Mouse (Mus musculus) T-helper 1 cell (primary cell): Measurements from ENCODE around the gene Ttc27.

Experiments
- in situ Hi-C: fragments of 300-600 bp; cut with MboI, MseI; formaldehyde crosslinking; loops from one replicate; pipeline ENCODE4 v1.15.1; 2025; ENCODE audit warnings: high pct_unique_total_duplicates

Gene Ttc27

DNA sequence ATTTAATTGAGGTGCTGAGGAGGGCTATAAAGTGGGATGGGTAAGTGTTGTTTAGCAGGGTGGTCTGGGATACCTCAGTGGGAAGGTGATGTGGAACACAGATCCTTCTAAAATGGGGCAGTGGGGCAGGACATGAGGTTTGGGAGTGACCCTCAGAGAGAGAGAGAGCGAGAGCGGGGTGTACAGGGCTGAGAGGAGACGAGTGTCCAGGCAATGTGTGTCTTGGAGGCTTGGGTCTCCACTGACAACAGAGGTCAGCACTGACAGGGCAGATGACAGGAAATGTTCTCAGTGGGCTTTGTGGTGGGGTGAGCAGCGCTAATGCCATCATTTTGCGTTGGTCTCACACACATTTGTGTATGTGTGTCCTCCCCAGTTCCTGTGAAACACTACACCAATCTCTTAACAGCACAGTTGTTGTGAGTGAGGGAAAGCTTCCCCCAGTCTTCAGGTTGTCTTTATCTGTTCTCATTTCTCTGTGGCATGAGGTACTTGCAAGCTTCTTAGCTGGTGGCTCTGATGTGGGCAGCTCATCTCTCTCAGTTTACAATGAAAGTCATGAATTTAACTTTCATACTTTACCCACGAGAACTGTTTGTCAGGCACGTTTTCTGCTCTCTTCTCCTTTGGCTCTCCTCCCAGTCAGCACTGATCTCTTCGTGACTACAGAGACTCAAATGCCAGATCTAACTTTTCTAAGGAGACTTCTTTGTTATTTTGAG is 35.5 kb downstream of the Ttc27 start:
- in situ Hi-C loops = no loop called here

DNA sequence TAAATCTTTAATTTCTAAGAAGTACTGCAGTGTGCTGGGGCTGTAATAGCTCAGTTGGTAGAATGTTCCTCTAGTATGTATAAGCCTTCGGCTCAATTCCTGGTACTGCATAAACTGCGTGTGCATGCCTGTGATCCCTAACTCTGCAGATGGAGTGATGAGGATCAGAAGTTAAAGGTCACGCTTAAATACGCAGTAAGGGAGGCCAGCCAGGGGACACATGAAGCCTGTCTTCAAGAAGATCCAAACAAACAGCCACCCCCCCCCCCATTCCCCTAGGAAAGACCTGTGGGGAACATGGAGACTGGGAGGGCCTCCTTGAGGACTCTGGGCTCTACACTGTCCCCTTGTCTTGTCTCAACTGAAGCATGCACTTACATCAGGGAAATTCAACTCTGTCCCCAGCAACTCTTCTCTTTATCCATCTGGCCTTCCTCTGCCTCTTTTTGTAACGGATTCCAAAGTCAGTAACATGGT is 36.1 kb downstream of the Ttc27 start:
- in situ Hi-C loops = no loop called here

DNA sequence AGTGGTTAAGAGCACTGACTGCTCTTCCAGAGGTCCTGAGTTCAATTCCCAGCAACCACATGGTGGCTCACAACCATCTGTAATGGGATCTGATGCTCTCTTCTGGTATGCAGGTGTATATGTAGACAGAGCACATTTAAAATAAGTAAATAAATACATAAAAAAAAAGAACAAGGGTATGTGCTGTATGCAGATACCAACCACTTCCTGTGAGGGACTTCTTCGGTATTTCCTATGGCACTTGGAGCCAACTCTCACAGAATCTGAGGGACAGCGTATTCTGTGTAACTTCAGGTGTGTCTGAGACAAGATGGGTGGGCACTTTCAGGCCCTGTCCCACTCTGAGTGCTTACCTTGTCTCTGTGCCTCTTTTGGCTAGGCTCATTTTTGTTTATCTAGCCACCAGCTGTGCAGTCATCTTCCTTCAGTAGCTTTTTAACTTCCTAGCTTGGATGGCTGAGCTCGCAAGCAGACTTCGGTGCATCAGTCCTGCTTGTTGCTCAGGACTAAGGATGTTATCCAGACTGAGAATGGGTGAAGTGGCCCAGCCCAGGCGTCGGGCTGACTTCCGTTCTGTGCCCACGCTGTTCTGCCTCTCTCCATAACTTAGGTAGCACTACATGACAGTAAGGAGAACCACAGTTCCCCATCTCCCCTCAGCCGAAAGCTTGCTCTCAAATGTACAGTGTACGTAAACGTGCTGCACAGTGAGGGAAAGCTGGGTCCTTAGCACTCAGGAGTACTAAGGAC is 37.0 kb downstream of the Ttc27 start:
- in situ Hi-C loops = no loop called here

DNA sequence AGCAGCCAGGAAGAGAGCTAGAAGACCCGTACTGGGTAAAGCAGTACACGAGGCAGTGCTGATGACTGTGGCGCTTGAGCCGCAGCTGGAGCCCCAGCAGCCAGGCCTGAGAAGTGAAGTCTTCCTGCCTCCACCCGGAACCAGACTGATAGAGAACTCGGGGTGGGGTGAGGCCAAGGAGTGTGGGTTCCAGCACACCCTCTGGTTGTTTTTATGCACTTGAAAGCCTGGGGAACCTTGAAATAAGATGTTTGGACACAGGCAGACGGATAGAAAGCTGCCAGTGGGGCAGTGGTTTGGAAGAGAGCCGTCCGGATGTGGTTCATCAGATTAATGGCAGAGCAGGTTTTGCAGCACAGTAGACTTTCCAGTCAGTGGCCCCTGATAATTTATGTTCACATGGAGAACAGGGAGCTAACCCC is 51.9 kb downstream of the Ttc27 start:
- in situ Hi-C loops = no loop called here

DNA sequence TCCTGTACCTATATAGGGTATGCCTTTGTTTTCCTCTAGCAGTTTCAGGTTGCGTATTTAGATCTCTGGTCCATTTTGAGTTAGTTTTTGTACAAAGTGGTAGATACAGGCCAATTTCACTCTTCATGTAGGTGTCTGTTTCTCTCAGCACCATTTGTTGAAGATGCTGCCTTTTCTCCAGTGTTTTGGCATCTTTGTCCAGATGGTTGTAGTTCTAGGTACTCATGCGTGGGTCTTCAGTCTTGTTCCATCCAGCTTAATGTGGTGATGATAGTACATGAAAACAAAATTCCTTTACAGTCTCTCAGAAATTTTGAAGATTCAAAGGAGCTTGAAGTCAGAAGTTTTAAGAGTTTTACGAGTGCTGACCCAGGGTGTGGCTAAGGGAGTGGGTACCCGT is 54.8 kb downstream of the Ttc27 start:
- in situ Hi-C loops = no loop called here

DNA sequence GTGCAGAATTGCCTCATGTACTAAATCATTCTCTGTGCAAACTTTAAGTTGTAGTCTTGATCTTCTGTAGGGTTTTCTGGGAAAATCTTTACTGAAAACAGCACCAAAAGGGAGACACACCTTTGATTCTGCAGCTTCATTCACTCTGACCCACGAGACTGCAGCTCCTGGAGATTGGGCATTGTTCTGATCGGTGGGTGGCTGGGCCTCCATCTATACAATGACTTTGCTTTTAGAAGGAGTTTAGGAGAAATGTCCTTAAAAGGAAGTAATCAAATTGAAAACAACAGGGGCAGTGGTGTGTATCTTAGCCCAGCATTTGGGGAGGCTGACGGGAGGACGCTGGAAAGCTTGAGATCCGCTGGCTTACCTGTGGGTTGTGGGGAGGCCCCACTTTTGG is 56.0 kb downstream of the Ttc27 start:
- in situ Hi-C loops = no loop called here

DNA sequence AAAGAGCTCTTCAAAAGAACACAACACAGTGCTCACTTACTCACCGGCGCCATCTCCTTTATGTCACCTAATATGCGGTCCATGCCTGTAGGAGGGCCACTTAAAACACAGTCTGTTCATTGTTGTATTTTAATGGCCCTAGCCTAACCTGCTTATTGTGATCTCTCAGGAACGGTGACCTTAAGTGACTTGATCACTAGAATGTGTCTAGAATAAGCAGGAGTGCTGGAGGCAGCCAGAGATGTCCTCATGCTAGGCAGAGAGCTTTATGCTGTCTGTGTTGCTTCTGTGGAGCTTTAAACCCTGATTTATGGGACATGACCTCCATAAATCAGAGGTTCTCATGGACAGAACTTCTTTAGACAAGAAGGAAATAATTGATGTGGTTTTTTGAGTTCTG is 62.6 kb downstream of the Ttc27 start:
- in situ Hi-C loops = no loop called here

DNA sequence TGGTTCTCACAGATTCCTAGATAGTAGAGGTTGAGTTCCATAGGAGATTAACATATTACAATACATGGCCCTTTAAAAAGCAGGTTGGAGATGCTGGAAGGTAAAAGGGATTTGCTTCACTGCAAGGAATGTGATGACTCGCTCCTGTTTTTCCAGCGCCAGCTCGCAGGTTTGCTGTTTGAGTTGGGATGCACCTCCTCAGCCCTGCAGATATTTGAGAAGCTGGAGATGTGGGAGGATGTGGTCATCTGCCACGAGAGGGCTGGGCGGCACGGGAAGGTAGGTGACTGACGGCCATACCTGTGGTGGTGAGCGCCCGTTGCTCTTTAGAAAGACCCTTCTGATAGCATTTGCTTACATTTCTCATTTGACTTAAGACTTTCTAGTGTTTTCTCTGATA is 63.1 kb downstream of the Ttc27 start:
- in situ Hi-C loops = no loop called here

DNA sequence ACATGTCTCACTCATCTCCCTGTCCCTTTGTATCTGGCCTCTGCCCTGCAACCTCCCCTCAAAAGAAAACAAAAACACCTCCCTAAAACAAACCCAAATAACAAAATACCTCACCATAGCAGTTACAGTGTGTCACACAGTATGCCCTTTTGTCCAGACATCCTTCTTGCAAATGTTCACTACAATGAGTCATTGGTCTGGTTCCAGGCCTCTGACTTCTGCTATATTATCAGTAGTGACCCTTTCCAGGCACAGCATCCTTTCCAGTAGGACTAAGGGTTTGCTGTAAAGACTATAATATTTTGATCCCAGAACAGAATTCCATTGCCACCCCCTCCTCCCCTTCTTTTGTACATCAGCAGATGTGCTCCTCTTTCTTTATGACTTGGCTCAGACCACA is 64.4 kb downstream of the Ttc27 start:
- in situ Hi-C loops = no loop called here

DNA sequence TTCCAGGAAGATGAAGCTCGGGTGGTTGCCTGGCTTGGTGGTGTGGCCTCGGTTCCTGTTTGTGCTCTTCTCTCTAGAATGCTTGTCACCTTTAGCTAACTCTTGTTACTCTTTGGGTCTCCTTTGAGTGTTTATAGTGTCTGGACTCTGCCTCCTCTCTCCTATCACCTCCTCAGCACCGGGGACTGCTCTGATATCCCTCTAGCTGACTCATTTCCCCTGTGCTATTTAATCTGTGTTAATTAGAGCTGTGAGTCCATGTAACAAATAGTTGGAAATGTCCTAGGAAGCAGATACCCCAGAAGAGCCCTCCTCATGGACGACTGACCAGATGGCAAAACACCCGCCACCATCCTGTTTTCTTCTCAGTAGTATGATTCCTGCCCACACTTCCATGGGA is 68.1 kb downstream of the Ttc27 start:
- in situ Hi-C loops = no loop called here

DNA sequence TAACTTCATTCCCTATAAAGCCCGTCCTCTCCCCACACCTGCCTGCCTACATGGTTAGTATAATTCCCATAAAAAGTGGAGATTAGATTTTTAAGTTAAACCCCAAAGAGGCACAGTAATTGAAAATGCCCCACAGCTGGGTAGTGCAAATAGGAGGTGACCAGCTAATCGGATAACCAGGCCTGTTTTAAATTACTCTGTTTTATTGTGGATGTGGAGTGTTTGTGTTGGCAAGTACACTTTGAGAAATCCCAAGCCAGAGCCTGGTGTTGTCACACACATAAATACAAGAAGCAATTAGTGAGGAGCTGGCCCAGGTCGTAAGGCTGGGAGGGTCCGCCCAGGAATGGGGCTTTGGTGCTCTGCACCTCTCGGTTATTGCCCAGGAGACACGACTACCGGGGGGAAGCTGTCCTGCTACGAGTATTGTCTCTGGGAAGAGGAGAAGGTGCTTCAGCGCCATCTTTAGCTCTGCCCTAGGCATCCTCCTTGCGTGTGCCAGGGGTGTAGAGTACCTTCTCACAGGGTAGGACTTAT is 68.7 kb downstream of the Ttc27 start:
- in situ Hi-C loops = no loop called here

DNA sequence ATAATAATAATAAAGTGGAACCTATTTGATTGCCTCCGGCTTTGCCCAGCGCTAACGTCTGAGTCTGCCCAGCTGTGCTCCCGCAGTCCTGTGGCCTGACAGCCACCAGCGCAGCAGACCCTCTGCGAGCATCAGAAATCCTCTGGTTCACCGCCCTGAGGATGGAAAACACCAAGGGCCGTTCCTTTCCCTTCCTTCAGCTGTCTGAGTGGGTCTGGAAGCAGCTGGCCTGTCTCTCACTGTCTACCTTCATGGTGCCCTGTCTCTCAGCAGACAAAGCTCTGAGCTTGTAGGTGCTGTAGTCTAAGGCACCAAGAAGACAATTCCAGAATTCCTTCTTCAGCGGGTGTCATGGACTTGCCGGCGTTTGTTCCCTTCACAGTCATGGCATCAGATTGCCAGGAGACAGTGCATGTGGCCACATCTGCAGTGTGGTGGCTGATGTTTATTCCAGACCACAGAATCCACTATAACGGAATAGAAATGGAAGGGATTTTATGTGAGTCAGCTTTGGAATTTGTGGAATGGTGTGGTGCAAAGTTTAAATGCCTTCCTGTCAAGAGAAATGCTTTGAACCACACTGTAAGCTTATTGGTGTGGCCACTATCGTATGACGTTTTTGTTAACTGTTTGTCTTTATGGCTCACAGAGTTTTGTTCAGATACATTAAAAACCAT is 78.6 kb downstream of the Ttc27 start:
- in situ Hi-C loops = no loop called here

DNA sequence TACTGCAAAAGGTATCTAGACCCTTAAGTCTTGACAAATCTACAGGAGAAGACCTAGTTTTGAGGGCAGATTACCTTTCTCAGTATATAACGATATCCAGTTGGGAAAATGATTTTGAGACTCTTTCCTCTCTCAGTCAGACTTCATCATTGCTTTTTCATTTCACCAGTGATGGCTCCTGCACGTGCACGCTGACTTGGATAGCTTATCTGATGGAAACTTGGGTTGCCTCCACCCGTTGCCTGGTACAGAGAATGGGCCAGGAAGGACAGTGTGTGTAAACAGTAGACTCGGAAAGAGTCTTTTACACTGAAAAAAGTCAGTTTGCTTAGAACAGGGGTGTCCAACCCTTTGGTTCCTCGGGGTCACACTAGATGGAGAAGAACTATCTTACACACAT is 82.3 kb downstream of the Ttc27 start:
- in situ Hi-C loops = loop anchor here (10.0 to 25.0 kb wide), 3 partner anchors 205 to 737 kb away; partner anchors contain the start of gene Ltbp1

DNA sequence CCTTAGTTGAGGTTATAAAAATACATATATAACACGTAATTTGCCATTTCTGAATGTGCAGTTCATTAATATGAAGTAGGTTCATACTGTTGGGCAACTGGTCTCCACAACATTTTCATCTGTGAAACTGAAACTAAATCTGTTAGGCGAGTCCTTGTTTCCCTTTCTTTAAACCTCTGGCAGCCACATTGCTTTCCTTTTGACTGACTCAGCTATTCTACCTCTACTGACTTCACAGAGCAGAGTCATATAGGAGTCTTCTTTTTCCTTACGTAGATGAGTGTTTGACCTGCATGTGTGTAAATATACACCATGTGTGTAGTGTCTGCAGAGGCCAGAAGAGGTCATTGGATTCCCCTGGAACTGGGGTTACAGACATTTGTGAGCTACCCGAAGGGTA is 85.2 kb downstream of the Ttc27 start:
- in situ Hi-C loops = loop anchor here (10.0 to 25.0 kb wide), 3 partner anchors 202 to 735 kb away; partner anchors contain the start of gene Ltbp1

DNA sequence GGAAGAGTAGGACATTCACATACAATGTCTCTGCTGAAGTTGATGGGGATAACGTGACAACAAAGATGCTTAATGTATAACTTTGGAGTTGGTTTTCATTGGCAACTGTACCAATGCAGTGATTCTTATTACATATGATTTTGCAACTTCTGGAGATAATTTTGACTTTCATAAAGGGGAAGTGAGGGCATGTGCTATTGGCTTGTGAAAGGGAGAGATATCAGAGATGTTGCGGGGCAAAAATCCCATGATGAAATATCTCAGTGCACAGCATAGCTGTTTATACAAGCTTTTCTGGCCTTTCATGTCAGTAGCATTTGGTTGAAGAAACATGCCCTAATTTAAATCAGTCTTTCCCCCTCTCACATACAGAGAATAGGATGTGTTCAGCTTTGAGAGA is 86.3 kb downstream of the Ttc27 start:
- in situ Hi-C loops = loop anchor here (10.0 to 25.0 kb wide), 3 partner anchors 201 to 733 kb away; partner anchors contain the start of gene Ltbp1

DNA sequence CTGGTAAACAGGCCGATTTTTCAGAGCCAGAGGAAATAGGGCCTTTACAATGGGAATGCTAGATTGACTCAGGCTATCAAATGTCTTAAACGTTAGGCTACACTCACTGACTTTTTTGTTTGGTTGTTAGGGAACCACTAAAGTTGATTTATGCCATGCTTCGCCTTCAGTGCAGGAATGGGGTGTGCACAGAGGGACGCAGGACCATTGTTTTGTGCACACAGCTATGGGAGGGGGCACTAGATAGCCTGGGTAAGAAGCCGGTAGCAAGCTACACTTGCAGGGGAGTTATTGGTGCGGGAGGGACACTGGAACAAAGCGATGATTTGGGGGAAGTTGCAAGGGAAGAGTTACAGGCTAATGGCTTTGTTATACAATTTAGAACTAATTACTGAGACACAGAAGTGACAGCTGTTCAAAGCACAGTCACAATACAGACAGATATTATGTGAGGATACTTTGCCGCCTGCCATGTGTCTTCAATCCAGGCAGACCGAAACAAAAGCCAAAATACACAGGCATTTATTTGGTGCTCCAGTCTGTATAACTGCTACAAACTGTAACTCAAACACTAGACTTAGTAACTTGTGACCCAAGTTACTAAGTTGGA is 86.9 kb downstream of the Ttc27 start:
- in situ Hi-C loops = loop anchor here (10.0 to 25.0 kb wide), 3 partner anchors 200 to 733 kb away; partner anchors contain the start of gene Ltbp1

DNA sequence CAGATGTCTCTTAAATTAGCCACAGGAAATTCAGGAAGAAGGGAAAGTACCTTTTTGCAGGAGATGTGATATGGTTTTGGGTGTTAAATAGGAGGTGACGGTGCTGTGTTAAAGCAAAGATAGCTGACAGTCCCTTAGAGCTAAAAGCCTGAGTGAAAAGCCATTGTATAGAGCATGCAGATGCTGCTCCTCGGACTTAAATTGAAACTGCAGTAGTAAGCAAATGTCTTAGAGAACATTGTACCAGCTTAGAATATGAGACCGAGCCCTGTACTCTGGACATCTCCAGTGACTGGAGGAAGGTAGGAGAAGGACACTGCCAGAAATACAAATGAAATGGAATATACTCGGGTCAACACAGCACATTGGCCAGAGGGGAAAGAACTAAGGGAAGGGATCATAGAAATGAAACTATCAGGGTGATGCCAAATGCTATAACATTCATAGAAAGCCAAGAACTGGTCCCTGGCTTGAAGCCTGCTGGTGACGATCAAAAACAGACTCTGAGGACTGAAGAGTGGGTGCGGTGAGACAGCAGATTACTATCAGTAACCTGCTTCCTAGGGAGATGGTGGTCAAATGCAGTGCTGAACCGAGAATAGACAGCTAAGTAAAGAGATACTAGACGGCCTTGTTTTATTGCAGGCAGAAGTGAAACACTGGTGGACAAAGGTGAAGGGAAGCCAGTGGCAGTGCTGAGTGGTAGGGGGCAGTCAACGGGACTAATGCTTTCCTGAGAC is 90.1 kb downstream of the Ttc27 start:
- in situ Hi-C loops = loop anchor here (10.0 to 25.0 kb wide), 3 partner anchors 197 to 730 kb away; partner anchors contain the start of gene Ltbp1

DNA sequence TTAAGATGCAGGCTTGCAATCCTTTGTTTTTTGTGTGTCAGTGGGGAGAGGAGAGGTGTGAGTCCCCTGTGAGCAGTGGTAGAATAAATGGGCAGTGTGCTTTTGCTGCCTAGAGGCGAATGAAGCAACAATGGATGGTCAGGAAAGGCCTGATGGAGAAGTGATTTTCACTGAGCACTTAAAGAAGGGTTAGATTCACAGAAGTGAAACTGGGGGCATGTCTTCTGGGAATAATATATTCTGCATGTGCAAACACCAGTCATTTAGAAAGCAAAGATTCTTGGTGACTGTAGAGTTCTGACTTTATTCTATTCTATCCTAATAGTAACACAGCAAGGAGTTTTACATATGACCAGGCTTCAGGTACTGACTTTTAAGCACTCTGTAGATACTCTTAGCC is 90.8 kb downstream of the Ttc27 start:
- in situ Hi-C loops = loop anchor here (10.0 to 25.0 kb wide), 3 partner anchors 196 to 729 kb away; partner anchors contain the start of gene Ltbp1

DNA sequence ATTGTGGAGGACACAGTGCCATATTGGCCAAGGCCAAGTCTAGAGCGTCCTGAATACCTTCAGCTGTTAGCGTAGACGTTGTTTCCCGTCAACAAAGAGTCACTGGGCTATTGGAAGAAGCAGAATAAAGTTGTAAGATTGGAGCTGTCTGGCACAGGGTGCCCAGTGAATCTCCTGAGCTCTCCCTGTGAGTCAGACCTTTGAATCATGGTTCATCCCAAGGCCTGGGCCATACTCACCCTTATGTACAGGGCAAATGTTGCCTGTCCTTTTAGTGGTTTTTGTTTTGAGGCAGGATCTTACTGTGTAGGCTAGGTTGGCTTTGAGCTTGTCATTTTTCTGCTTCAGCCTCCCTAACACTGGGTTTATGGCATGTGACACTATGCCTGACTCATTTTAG is 91.4 kb downstream of the Ttc27 start:
- in situ Hi-C loops = loop anchor here (10.0 to 25.0 kb wide), 3 partner anchors 196 to 728 kb away; partner anchors contain the start of gene Ltbp1

DNA sequence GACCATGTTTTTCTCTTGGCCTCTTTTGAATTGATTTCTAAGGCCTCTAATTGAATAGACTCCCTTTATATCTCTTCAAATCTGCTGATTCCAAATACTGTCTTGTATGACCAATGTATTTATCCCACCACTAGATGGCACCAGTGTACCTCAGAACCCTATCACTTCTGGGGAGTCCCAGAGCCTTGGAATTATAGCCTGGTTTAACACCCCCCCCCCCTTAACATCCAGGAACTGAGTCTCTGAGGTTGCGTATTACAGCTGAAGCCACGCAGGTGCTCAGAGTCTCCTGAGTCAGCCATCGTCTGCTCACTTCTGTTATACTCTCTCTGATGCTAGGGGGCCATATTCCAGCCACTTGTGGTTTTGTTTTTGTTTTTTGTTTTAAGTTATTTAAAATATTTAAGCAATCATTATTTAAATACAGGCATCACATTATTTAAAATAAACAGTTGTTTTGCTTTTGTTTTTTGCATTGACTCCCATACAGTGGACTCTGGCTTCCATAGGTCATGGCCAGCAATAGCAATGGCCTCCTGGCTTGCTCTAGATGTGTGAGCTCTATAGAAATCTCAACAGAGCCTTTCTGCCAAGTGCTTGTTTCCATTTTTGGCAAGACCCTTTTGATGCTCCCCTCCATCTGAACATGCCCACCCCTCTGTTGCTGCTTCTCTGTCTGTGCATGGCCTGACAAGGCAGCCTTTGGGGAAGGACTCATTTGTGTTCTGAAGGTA is 93.5 kb downstream of the Ttc27 start:
- in situ Hi-C loops = loop anchor here (25.0 kb wide), 1 partner anchor 726 kb away; no protein-coding TSS in a partner anchor
